Mouse (Mus musculus) lung, adult 18-20 months (tissue): ENCODE data around the gene Slc2a1.
A peak's percentile ranks its signal among the peaks of the same experiment; 100 is the strongest.

Experiments used
- DNase-seq, 2 experiments: peaks; one replicate each; pipeline ENCODE4 v3.0.0; 2022; ENCODE audit warnings: mixed read lengths in 2 of 2

The Slc2a1 gene

DNA sequence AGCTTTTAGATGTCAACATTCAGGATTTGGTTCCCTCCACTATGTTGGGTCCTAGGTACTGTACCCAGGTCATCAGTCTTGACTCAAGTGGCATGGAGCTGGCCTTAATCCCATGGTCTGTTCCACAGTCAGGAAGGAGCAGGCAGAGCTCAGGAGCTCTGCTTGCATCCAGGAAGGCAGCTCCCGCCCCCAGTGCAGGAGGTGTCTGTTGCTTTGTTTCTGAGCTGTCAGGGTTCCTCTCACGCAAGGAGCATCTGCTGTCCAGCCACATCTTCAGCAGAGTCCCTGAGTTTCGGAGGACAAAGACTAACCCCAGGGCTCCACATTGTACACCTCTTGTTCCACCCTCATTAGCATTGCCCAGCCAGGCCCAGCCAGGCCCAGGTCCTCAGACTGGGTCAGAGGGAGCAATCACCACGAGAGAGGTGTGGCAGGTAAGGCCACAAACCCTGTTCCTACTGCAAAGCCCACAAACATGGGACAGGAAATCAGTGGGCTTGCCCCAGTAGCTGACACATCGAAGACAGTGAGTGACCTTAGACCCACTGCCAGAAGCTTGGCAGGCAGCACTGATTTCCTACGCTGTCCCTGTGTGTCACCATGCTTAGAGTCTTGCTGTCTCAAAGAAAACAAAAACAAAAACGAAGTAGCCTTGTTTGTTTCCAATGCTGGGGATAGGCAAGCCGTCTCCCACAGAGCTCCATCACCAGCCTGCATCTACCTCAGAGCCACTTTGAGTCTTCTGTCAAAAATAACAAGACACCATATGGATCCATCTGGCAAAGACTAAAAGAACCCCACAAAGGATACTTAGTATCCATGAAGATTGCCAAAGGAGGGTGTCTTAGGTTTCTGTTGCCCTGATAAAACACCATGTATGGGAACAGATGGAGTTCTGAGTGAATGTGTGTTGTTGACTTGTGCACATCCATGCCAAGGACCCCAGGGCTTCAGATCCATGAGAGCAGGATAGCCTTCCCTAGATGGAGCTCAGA is 10.0 kb upstream of the Slc2a1 start:
- DNase-seq: no peak

DNA sequence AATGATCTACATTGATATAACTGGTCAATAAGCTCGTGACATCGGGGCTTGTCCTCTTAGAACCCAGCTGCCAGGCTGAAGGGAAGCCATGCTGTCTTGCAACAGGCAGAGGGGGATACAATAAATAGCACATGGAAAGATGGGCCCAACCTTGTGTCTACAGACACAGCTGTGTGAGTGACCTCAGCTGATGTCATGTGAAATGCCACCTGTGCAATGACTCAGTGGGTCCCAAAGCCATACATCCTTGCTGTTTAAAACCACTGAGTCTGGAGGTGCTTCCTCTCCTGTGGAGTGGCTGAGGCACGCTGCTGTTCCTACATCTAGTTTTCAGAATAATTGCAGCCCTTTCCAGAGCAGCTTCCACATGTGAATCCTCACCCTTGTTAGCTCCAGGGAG is 7.1 kb upstream of the Slc2a1 start:
- DNase-seq: no peak

DNA sequence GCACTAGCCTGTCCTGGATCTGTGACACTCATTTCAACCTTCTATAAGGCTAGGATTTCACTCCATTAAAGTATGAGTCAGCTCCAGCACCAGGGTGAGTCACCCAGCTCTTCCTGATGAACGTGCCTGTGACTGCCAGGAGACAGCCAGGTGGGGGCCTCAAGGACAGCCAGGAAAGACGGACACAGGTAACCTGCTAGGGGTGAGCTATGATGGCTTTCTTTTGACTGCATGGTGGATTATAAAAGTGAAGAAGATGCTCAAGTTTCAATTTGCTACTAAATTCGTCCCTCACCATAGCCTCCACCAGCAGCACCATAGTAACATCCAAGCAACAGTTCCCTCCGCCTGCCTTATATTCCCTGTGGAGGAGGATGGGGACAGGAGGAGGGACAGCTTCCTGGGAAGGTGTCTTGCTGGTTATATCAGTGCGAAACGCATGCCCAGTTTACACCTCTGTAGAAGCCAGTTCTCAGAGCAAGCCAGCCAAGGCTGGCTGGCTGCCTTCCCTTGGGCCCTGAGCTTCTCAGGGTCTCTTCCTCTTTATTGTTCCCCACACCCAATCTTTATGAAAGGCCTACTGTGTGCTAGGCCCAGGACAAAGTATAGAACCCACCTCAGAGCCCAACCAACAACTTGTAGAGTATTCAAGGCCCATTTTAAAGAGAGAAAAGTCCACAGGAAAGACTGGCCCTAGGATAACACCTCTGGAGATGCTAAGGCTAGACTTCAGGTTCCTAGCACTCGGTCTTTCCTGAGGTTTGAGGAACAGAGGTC is 6.0 kb upstream of the Slc2a1 start:
- no peak for DNase-seq

DNA sequence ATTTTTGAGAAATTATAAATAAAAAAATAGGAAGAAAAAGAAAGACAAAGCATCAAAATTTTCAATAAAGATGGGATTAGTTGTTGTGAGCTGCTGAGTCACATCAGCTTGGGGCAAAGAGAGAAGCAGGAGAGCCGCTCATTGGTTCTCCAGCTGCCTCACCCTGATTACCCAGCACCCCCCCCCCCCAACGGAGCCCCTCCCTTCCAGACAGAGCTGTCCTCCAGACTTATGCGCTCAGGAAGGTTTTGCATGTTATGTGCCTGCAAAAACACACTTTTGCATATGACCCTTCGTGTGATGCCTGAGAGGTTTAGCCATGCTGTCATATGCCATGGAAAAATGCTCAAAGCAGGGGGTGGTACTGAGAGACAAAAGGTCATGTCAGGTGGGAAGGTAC is 3.7 kb upstream of the Slc2a1 start:
- DNase-seq: no peak

DNA sequence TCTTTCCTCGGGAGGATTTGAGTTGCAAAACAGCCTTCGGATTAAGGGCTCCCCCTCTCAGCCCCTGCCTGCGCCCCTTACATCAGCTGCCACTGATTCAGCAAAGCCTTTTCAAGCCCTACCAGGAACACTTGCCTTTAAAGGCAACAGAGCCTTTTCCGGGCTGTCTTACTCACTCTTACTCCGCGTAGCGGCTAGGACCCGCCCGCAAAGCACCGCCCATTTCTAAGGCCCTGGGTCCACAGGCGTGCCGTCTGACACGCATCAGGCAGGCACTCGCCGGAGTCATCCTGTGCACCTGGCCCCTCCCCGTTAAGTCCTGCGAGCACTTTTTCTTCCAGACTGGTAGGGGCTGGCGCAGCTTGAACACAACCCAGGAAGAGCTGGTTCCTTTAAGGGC is 2.8 kb upstream of the Slc2a1 start:
- DNase-seq: peak; percentile 85 to 90

DNA sequence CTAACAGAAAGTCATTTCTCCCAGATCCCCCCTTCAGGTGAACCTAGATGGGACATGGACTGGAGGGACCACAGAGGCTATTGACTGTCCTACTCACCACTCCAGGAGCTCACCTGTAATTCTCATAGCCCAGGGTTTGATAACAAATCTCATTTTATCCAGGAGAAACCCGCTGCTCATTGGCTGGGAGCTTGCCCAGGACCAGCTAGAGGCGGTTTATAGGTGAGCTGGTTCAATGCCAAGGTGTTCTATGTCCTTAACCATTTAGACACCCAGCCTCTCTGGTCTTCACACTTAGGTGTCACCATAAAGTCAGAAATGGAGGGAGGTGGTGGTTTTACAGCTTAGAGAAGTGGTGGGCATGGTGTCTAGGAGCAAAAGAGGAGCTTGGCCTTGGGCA is 644 bp upstream of the Slc2a1 start:
- no peak for DNase-seq

DNA sequence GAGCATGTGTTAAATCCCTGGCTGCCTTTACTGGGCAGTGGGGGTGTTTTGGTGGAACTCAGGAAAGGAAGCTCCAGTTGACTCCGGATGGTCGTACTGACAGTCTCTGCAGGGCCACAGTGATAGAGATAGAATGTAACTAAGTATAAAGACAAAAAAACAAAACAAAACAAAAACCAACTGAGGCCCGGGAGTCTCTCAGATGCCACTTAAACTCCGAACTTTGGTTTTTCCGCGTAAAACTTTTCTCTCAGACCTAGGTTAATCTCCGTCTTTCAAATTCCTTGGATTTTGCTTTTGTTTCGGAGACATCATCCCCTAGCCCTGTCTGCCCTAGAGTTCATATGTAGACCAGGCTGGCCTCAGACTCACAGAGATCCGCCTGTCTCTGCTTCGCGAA is 1.1 kb downstream of the Slc2a1 start:
- no peak for DNase-seq

DNA sequence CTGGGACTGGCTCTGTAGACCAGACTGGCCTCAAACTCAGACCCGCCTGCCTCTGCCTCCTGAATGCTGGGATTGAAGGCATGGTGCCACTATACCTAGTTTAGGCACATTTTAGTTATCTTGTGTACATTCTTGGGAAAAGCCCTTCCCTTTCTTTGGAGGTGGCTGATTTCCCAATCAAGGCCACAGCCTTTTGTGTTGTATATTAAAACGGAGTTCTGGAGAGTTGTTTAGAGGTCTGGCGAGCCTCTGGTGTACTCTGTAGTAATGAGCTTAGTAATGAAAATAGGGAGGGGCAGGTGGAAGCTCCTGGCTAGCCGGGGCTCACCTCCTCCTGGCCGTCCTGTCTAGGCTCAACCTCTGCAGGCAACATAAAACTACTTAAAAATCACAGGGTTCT is 2.0 kb downstream of the Slc2a1 start:
- DNase-seq: no peak

DNA sequence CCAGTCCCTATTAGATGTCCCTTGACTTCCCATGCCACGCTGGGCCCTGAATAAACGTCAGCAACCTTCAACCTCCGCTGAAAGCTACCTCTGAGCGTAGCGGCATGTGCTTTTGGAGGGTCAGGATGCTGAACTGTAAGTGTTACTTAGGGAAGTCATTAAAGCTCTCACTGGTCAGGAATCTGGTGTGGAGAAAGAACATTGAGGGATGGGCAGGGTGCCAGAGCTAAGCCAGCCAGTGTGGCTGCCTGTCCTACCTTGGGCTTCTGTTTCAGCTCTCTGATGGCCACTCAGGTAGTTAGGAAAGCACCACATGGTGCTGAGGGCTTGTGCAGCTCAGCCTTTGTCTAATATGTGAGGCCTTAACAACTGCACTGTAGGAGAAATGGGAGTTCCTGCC is 2.9 kb downstream of the Slc2a1 start:
- DNase-seq: no peak

DNA sequence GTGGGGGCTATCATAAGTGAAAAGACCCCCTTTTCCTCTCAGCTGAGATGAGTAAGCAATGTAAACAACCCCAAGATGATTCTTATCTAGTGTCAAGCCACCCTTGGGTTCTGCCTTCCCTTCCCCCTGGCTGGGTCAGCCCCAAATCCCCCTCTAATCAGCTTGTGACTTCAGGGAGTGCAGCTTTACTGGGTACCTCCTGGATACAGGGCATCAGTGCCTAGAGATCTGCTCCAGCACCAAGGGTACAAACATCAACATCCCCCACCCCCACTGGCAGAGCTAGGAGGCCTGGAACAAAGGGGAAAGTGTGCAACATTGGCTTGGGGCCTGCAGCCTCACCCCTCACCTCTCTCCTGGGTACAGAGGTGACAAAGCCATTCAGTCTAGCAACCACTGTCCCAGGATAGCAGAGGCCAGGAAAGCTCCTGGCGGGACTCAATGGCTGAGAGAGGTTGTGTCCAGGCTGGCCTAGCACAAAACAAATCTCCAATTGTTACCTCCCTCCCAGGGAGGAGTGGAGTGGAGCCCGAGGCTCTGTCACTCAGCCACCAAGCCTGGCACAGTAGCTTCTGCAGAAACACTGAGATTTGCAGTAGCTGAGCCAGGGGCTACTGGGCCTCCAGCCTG is 3.9 kb downstream of the Slc2a1 start:
- no peak for DNase-seq

DNA sequence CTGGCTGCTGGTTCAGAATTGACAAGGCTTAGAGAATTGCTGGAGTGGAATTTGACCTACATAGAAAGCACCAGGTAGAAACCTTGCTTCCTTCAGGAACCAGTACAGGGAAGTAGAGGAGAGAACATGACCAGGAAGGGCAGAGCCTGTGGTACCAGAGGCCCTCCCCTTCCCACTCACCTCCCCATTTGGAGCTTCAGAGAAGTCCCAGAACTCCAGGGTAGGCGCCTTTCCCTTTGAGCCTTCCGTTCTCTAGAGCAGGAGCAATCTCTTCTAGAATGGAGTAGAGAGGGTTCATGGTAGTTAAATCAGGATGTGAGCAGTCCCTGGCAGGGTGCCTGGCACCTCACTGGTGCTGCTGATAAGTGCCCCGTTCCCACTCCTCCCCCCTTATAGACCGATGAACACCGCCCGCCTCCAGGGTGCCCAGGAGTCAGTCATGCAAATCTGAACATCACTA is 7.1 kb downstream of the Slc2a1 start:
- no peak for DNase-seq

DNA sequence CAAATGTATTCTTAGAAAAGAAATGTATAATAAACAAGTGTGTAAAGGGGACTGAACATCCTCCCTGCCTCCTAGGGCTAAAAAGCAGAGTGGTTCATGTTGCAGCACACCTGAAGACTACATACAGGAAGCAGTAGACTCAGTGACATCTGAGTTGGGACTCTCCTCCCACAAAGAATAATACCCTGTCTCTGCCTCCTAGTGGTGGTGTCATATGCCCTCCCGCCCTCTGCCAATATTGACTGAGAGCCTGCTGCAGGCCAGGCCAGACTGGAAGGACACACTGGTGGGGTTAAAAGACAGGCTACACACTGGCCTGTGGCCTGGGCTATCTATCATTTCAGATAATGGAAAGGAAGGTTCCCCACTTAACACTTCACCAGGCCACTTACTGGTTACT is 7.8 kb downstream of the Slc2a1 start:
- no peak for DNase-seq

DNA sequence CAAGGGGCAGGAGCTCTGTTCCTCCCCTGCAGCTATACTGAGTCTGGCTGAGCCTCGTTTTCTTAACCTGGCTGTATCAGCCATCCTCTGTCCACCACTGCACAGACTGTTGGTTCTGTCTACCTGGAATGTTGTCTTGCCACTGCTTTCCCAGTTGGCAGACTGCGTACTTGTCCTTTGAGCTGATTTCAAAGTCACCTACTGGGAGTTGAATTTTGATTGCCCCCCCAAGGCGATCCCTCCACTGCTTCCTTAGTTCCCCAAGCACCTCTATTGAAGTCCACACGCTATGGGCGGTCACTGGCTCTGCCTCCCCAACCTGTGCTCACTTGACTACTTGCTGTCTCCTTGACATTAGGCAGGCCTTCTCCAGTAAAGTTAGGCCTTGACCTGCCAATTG is 9.1 kb downstream of the Slc2a1 start:
- DNase-seq: no peak

DNA sequence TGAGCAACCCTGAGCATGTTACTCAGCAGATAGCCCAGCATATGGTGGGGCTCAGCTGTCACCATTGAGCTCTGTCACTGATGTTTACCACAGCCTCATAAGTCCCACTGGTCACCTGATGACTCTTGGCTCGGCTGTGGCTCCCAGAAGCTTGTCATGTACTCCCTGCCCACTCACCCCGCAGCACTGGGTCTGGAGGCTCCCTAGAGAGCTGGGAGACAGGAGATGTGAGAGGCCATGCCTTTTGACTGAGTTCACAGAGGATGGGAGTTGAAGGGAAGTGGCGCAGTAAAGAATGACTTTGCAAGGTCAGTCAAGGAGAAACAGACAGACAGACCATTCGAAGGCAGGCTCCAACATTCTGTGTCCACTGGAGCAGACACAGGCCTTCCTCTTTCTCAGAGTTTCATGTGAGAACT is 10.2 kb downstream of the Slc2a1 start:
- DNase-seq: no peak

DNA sequence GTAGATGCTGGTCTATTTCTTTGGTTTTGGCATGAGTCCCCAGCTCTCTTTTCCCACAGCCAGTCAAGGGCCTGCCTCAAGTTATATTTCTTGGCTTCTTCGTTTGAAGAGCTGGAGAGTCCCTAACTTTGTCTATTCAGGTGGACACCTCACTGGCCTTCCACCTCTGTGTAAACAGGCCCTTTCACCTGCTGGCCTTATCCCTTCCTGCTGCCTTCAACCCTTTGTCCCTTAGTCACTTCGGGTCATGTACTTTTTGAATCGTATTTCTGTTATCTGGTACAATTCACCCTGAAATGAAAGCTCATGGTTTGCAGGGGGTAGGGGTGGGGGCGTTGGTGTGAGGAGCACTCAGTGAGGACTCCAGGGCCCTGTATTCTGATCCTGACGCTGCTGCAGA is 10.8 kb downstream of the Slc2a1 start:
- DNase-seq: no peak

DNA sequence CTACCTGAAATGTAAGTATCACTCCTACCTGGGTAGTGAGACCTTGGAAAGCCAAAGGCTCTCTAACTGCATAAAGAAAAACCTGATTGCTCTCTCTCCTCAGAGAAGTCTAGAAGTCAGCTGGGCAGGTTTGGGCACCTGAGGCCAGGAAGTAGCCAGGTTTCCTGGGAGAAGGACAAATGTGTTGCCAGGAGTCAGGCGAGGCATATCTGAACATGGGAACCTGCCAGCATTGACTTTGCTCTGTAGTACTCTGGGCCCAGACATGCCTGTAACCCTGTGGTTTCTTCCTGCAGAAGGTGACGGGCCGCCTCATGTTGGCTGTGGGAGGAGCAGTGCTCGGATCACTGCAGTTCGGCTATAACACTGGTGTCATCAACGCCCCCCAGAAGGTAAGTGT is 11.6 kb downstream of the Slc2a1 start:
- DNase-seq: peak in 1 of 2 experiments; percentile 51

DNA sequence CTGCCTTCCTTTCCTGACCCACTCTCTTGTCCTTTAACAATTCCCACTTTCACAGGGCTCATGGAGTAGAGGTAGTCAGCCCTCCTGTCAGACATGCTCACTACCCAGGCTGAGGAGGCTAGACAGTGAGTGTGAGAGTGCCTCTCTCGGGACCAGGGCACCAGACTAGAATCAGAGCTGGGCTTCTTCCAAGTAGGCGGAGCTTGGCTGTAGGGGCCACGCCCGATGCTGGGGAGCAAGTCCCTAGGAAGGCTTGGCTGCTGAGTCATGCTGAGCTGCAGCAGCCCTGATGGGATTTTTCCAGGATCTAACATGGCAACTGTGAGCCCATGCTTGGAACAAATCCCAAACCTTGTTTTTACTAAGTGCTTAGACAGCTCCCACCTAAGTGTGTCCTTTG is 12.7 kb downstream of the Slc2a1 start:
- peak; percentile 87 to 91 for DNase-seq

DNA sequence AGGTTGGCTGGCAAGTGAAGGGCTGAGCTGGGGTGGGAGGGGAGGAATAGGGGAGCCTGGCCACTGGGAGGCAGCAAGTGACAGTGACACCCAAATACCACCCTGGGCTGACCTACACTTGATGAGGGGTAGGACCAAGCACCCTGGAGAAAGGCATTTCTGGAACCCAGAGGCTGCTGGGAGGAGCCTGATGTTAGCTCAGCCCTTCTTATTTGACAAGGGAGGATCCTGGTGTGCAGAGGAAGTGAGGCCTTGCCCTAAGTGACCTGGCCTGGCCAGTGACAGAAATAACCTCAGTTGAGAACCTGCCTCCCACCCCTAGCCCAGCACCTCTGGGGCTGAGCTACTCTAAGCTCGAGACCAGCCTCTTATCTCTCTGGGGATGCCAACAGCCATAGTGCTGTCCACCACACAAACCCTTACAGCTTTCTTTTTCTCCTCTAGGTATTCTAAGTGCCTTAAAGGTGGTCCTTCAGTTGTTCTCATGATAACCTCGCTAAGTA is 16.3 kb downstream of the Slc2a1 start:
- no peak for DNase-seq

DNA sequence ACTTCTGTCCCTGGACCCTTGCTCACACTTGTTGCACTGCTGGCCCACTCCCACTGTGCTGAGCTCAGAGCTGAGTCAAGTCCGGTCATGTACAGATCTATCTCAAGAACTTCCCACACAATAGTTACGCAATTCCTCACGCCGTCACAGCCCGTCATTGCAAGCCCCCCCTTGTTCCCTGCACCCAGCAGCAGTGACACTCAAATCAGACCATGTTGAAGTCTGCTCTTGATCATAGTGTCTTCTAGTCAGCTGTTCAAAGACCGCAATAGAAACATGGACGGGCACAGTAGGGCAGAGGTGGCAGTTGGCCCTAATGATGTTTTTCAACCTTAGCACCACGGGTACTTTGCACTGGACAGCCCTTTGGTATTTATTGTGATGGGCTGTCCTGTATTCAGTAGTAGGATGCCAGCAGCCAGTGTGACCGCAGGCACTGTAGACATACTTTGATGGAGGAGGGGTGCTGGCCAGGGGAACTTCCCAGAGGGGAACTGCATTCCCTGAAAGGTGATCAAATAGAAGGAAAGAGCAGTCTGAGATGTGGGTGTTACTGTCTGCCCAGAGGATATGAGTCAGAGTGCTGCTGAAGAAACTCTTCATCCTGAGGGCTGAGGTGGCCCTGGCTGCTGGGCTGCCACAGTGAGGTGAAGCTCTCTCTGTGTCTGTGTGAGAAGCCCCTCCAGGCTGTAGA is 17.2 kb downstream of the Slc2a1 start:
- DNase-seq: peak; percentile 38 to 61

DNA sequence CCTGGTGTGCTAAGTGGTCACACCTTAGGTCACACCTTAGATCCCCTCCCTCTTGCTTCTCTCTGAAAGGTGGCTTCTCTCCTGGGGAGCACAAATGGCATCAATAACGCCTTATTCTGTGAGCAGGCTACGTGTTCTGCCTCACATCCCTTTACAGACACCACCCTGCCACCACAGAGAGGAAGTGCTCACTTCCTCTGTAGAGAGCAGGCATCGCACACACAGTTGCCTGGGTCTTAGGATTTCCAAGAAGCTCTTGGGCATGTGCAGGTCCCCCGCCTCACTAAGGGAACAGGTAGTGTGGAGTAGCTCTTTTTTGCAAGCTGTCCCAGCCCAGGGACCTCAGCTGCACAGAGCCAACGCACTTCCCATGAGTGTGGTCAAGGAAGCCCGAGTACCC is 18.7 kb downstream of the Slc2a1 start:
- peak; percentile 45 to 55 for DNase-seq

DNA sequence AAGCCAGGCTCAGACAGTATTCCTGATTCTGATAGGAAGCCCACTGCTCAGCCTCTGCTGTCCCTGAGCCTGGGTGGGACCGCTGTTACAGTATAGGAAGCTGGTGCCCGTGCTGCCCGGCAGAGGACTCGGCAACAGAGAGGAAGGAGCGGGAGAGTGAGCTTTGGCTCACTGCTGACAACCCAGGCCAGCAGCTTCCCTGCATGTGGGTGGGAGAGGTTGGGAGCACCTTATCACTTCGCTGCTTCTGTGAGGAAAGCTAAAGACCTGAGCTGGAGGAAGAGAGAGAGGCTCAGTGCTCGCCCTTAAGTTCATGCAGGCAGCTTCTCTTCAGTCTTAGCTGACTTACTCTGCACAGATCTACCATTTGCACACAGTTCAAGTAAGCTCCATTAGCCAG is 20.0 kb downstream of the Slc2a1 start:
- no peak for DNase-seq

DNA sequence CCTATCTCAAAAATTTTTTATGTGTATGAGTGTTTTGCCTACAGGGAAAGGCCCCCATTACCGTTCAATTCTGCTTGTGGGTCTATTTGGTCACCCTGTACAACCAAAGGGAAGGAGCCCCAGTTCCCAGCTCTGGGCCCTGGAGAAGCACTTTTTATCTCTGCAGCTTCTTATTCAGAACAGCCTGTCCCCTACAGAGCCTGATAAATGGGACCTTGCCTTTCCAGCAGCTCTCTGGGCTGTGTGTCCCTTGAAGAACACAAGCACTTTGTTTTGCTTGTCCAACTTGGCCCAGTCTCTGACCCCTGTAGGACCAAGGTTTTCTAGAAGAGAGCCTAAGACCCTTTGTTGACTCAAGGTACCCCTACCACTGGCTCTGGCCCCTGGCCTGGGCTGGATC is 20.6 kb downstream of the Slc2a1 start:
- no peak for DNase-seq
